Mouse (Mus musculus): Measurements from ENCODE around the gene Clip1. TPM values are rescaled to one million over a fixed set of nuclear protein-coding genes. Genes with fewer than 3 reads are reported as not detected.

The Clip1 gene
- polyA plus RNA-seq, 1 experiment from 2014 or later: 35.7 TPM

DNA sequence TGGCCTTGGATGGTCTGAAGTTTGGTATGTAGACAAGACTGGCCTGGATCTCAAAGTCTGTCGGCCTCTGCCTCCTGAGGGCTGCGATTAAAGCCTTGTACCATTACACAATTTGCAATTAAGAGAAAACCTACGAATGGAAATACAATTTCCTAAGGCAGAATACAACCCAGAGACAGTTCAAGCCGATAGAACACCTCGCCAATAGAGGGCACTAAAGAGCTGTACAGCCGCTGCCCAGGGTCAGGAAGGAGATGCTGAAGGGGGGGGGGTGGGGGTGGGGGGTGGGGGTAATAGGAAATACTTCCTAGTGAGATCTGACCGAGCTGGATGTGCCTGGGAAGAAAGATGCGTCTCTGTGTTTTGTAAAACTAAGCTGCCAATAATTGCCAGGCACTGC is 57.8 kb downstream of the Clip1 start:
- ATAC-seq (ENCODE audit: low read depth): peak; percentile 85
- no peak overlapping the region for H3K27ac ChIP-seq (ENCODE audit: low read length)
- H3K4me3 ChIP-seq (ENCODE audit: low read length): no peak overlapping the region
- no peak overlapping the region for H3K9ac ChIP-seq (ENCODE audit: low read length)
- 17% methylated on average over 8 of the region's 8 CpGs for WGBS
- H3K4me2 ChIP-seq (ENCODE audit: low read depth, low read length): no peak overlapping the region
- peaks cover 11% of the 10 kb centered on the region for H3K36me3 ChIP-seq (ENCODE audit: control insufficient read depth, insufficient read depth, low read length)
- no peaks in the 10 kb centered on the region for H3K9me3 ChIP-seq (ENCODE audit: control insufficient read depth, low read length)
- no peaks in the 10 kb centered on the region for H3K27me3 ChIP-seq (ENCODE audit: control insufficient read depth, insufficient read depth, low read depth, low read length)
- H3K4me1 ChIP-seq (replicated peaks; ENCODE audit: control insufficient read depth, insufficient read depth, low read length): no peaks in the 10 kb centered on the region

DNA sequence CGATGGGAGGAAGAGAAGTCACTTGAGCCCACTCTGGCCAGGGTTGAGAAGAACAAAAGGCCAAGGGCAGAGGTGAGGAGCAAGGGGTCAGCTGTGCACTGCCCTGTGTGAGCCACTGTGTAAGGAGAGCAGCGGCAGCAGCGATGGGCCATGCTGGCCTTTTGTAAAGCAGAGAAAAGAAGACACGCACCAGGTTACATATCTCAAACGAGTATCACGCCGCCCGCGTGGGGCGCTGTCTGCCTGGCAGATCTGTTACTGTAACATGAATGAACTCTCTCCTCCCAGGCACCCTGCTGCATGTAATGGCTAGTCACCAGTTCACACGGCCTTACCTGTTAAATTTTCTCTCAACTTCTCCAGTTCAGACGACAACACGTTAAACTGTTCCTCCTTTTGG is 62.0 kb downstream of the Clip1 start:
- no peaks in the 10 kb centered on the region for H3K27me3 ChIP-seq (ENCODE audit: control insufficient read depth, insufficient read depth, low read depth, low read length)
- H3K9ac ChIP-seq (ENCODE audit: low read length): no peak overlapping the region
- no peak overlapping the region for H3K4me2 ChIP-seq (ENCODE audit: low read depth, low read length)
- whole genome bisulfite sequencing: 82% methylated on average over 13 of the region's 13 CpGs
- no peak for ATAC-seq (ENCODE audit: low read depth)
- no peaks in the 10 kb centered on the region for H3K4me1 ChIP-seq (replicated peaks; ENCODE audit: control insufficient read depth, insufficient read depth, low read length)
- no peaks in the 10 kb centered on the region for H3K9me3 ChIP-seq (ENCODE audit: control insufficient read depth, low read length)
- H3K36me3 ChIP-seq (ENCODE audit: control insufficient read depth, insufficient read depth, low read length): peaks cover 14% of the 10 kb centered on the region
- H3K27ac ChIP-seq (ENCODE audit: low read length): no peak overlapping the region
- H3K4me3 ChIP-seq (ENCODE audit: low read length): no peak overlapping the region

DNA sequence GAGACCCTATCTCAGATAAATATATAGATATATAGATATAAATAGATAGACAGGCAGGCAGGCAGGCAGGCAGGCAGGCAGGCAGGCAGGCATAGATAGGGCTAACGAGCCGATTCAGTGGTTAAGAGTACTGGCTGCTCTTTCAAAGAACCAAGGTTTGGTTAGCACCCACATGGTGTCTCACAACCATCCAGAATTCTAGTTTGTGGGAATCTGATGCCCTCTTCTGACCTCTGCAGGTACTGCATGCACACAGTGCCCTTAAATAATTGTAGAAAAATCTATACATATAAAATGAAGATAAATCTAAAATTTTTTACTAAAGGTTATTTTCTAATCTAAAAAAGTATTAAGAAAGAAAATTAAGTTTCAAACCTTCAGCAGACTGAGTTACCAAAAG is 65.9 kb downstream of the Clip1 start:
- WGBS: 78% methylated on average over 2 of the region's 2 CpGs
- Histone ChIP-seq H3K4me2 (ENCODE audit: low read depth, low read length) (no peak overlapping the region), H3K36me3 (ENCODE audit: control insufficient read depth, insufficient read depth, low read length) (peaks cover 26% of the 10 kb centered on the region)

DNA sequence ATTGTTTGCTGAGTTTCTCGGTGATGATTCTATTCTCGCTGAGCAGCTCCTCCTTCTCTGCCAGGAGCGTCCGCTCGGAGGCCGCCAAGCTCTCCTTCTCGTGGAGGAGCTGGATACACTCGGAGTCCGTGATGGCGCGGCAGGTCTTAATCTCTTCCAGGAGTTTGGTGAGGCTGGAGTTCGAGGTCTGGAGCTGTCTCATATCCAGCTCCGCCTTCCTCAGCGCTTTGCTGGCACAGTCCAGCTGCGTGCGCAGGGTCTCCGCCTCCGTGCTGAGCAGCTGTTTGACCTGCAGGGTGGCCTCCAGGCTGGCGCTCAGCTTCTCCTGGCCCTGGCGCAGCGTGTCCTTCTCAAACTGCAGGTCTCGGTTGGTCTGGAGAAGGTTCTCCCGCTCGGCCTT is 70.2 kb downstream of the Clip1 start:
- WGBS: 85% methylated on average over 24 of the region's 24 CpGs
- H3K27ac ChIP-seq (ENCODE audit: low read length): no peak overlapping the region
- H3K9ac ChIP-seq (ENCODE audit: low read length): no peak overlapping the region
- H3K36me3 ChIP-seq (ENCODE audit: control insufficient read depth, insufficient read depth, low read length): peaks cover 23% of the 10 kb centered on the region
- no peak overlapping the region for H3K4me2 ChIP-seq (ENCODE audit: low read depth, low read length)
- no peak overlapping the region for H3K4me3 ChIP-seq (ENCODE audit: low read length)
- H3K27me3 ChIP-seq (ENCODE audit: control insufficient read depth, insufficient read depth, low read depth, low read length): no peaks in the 10 kb centered on the region
- no peak for ATAC-seq (ENCODE audit: low read depth)
- no peaks in the 10 kb centered on the region for H3K9me3 ChIP-seq (ENCODE audit: control insufficient read depth, low read length)
- no peaks in the 10 kb centered on the region for H3K4me1 ChIP-seq (replicated peaks; ENCODE audit: control insufficient read depth, insufficient read depth, low read length)

More for the DNA sequence above, 65.9 kb downstream of the Clip1 start:
- Histone ChIP-seq H3K27me3 (ENCODE audit: control insufficient read depth, insufficient read depth, low read depth, low read length) (no peaks in the 10 kb centered on the region), H3K4me3 (ENCODE audit: low read length) (no peak overlapping the region), H3K4me1 (replicated peaks; ENCODE audit: control insufficient read depth, insufficient read depth, low read length) (no peaks in the 10 kb centered on the region), H3K9ac (ENCODE audit: low read length) (no peak overlapping the region), H3K27ac (ENCODE audit: low read length) (no peak overlapping the region), H3K9me3 (ENCODE audit: control insufficient read depth, low read length) (no peaks in the 10 kb centered on the region)
- no peak for ATAC-seq (ENCODE audit: low read depth)

DNA sequence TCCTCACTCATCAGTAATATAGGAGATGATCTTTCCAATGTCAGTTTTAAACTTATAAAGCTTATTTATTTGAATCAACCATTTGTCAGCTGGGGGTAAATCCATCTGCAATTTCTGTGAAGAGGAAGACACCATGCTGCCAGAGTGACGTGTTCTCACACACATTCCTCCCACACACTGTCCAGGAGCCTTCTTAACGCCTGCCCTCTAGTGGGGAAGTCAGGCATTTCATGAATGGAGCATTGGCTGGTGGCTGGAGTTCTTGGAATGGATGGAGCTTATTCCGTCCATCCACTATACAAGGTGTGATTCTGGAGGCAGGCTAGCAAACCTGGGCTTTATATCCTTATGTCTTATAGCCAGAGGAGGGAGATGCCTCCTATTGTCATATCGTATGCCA is 74.6 kb downstream of the Clip1 start:
- Histone ChIP-seq H3K36me3 (ENCODE audit: control insufficient read depth, insufficient read depth, low read length) (peaks cover 25% of the 10 kb centered on the region), H3K9ac (ENCODE audit: low read length) (no peak overlapping the region), H3K27ac (ENCODE audit: low read length) (no peak overlapping the region), H3K4me1 (replicated peaks; ENCODE audit: control insufficient read depth, insufficient read depth, low read length) (no peaks in the 10 kb centered on the region), H3K9me3 (ENCODE audit: control insufficient read depth, low read length) (no peaks in the 10 kb centered on the region), H3K4me3 (ENCODE audit: low read length) (no peak overlapping the region), H3K4me2 (ENCODE audit: low read depth, low read length) (no peak overlapping the region), H3K27me3 (ENCODE audit: control insufficient read depth, insufficient read depth, low read depth, low read length) (no peaks in the 10 kb centered on the region)
- peak; percentile 68; the same call in 1 of the 2 replicates for ATAC-seq (ENCODE audit: low read depth)
- 30% methylated on average over 4 of the region's 4 CpGs for whole genome bisulfite sequencing

DNA sequence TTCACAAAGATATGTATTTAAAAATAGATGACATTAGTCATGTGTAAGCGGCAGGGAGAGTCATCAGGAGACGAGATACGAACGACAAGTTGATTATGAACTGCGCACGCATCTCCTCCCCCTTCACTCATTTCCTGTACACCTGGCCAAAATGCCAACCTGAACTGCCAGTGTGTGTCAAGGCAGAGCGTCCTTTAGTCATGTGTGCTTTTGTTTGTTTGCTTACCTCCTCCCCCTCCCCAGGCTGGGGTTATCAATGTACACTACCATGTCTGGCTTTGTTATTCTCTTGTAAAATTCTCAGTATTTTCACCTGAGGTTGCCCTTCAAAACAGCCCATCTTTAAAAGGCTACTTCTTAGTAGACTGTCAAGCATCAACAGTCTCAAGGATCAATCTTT is 75.0 kb downstream of the Clip1 start:
- 92% methylated on average over 7 of the region's 7 CpGs for WGBS

DNA sequence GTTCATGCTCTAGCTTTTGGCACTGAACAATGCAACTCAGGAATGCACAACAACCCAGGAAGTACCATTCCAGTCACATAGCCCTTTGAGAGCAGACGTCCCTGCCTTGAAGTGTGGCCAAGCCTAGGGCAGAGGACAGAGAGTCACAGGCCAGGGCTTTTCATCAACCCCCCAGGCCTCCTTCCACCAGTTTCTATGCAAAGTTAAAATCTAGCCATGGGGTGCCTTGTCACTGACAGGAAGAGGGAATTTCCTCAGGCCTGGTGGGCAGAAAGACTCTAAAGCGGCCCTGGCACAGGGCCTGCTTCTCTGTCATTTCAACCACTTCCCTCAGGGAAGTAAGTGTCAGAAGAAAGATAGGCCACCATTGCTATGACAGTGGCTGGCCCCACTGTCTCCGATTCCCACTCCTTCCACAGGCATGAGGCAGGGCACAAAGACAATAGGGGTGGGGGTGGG is 77.2 kb downstream of the Clip1 start:
- Histone ChIP-seq H3K4me2 (ENCODE audit: low read depth, low read length) (no peak overlapping the region), H3K9me3 (ENCODE audit: control insufficient read depth, low read length) (no peaks in the 10 kb centered on the region), H3K4me3 (ENCODE audit: low read length) (no peak overlapping the region), H3K27me3 (ENCODE audit: control insufficient read depth, insufficient read depth, low read depth, low read length) (no peaks in the 10 kb centered on the region), H3K4me1 (replicated peaks; ENCODE audit: control insufficient read depth, insufficient read depth, low read length) (no peaks in the 10 kb centered on the region), H3K9ac (ENCODE audit: low read length) (no peak overlapping the region), H3K36me3 (ENCODE audit: control insufficient read depth, insufficient read depth, low read length) (peaks cover 12% of the 10 kb centered on the region), H3K27ac (ENCODE audit: low read length) (peak overlapping the region; percentile 63)
- 46% methylated on average over 3 of the region's 3 CpGs for WGBS
- ATAC-seq (ENCODE audit: low read depth): peak; percentile 77

More for the DNA sequence above, 75.0 kb downstream of the Clip1 start:
- H3K9ac ChIP-seq (ENCODE audit: low read length): no peak overlapping the region
- no peaks in the 10 kb centered on the region for H3K9me3 ChIP-seq (ENCODE audit: control insufficient read depth, low read length)
- H3K36me3 ChIP-seq (ENCODE audit: control insufficient read depth, insufficient read depth, low read length): peaks cover 21% of the 10 kb centered on the region
- H3K27ac ChIP-seq (ENCODE audit: low read length): no peak overlapping the region
- H3K4me2 ChIP-seq (ENCODE audit: low read depth, low read length): no peak overlapping the region
- no peak for ATAC-seq (ENCODE audit: low read depth)
- H3K4me3 ChIP-seq (ENCODE audit: low read length): no peak overlapping the region
- H3K27me3 ChIP-seq (ENCODE audit: control insufficient read depth, insufficient read depth, low read depth, low read length): no peaks in the 10 kb centered on the region
- H3K4me1 ChIP-seq (replicated peaks; ENCODE audit: control insufficient read depth, insufficient read depth, low read length): no peaks in the 10 kb centered on the region

DNA sequence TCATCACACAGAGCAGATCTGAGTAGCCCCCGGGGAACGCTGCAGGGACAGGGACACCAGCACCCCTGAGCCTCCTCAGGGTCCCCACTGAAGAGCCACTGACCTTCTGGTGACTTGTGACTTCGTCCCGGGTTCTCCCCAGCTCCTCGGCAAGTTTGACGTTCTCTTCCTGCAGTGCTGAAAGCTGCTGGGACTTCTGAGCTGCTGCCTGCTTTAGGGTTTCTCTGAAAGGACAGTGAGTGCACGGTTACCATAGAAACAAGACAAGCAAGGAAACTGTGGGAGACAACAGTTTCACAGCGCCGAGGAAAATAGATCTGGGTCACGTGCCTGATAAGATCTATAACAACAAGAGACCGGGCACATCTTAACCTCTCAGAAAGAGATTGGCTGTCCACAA is 80.9 kb downstream of the Clip1 start:
- Histone ChIP-seq H3K9ac (ENCODE audit: low read length) (no peak overlapping the region), H3K27me3 (ENCODE audit: control insufficient read depth, insufficient read depth, low read depth, low read length) (no peaks in the 10 kb centered on the region), H3K4me3 (ENCODE audit: low read length) (no peak overlapping the region), H3K4me1 (replicated peaks; ENCODE audit: control insufficient read depth, insufficient read depth, low read length) (no peaks in the 10 kb centered on the region), H3K36me3 (ENCODE audit: control insufficient read depth, insufficient read depth, low read length) (peaks cover 8% of the 10 kb centered on the region), H3K9me3 (ENCODE audit: control insufficient read depth, low read length) (no peaks in the 10 kb centered on the region), H3K4me2 (ENCODE audit: low read depth, low read length) (no peak overlapping the region), H3K27ac (ENCODE audit: low read length) (no peak overlapping the region)
- WGBS: 44% methylated on average over 11 of the region's 11 CpGs
- no peak for ATAC-seq (ENCODE audit: low read depth)

DNA sequence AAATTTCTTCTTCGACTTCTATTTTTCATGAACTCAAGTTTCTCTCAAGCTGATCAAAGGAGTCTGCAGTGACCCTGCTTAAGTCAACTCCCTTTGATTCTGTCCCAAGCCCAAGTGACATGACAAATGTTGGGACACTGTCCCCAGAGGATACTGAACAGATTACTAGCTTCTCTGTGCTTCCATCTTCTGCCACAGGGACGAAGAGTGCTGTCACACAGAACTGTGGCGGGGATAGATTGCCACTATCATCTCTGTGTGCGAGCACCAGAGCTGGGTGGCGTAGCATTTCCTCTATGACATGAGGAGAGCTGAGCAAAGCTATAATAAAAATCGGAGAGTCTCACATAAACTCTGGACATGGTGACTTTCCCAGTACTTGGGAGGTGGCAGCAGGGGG is 82.2 kb downstream of the Clip1 start:
- Histone ChIP-seq H3K9me3 (ENCODE audit: control insufficient read depth, low read length) (no peaks in the 10 kb centered on the region), H3K4me2 (ENCODE audit: low read depth, low read length) (no peak overlapping the region)
- peak; percentile 20; the same call in 1 of the 2 replicates for ATAC-seq (ENCODE audit: low read depth)

DNA sequence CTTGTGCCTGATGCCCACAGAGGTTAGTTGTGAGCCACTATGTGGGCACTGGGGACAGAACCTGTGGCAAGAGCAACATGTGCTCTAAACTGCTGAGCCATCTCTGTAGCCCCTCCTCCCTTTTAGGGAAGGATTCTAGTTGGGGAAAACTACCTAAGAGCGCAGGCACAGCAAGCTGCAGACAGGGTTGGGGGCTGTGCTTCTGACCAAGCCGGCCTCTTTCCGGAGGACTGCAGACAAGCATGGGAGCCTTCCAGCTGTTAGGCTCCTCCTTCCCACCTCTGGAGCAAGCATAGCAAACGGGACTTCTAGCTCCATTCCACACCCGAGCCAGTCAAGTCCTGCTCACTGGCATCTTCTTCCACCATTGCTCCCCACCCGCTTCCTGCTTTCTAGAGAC is 85.1 kb downstream of the Clip1 start:
- Histone ChIP-seq H3K9me3 (ENCODE audit: control insufficient read depth, low read length) (no peaks in the 10 kb centered on the region), H3K27me3 (ENCODE audit: control insufficient read depth, insufficient read depth, low read depth, low read length) (no peaks in the 10 kb centered on the region), H3K4me3 (ENCODE audit: low read length) (no peak overlapping the region), H3K9ac (ENCODE audit: low read length) (no peak overlapping the region), H3K27ac (ENCODE audit: low read length) (peak overlapping the region; percentile 26; the same call in 1 of the 2 replicates), H3K36me3 (ENCODE audit: control insufficient read depth, insufficient read depth, low read length) (peaks cover 5% of the 10 kb centered on the region; the same call in 1 of the 2 replicates), H3K4me1 (replicated peaks; ENCODE audit: control insufficient read depth, insufficient read depth, low read length) (no peaks in the 10 kb centered on the region), H3K4me2 (ENCODE audit: low read depth, low read length) (no peak overlapping the region)
- 49% methylated on average over 6 of the region's 6 CpGs for WGBS
- peak; percentile 38; the same call in 1 of the 2 replicates for ATAC-seq (ENCODE audit: low read depth)

More for the DNA sequence above, 82.2 kb downstream of the Clip1 start:
- Histone ChIP-seq H3K36me3 (ENCODE audit: control insufficient read depth, insufficient read depth, low read length) (peaks cover 4% of the 10 kb centered on the region; the same call in 1 of the 2 replicates), H3K27me3 (ENCODE audit: control insufficient read depth, insufficient read depth, low read depth, low read length) (no peaks in the 10 kb centered on the region), H3K9ac (ENCODE audit: low read length) (no peak overlapping the region), H3K4me3 (ENCODE audit: low read length) (no peak overlapping the region), H3K27ac (ENCODE audit: low read length) (0 out of 2 replicates have a peak overlapping the region, but pooled peaks have one; percentile 0), H3K4me1 (replicated peaks; ENCODE audit: control insufficient read depth, insufficient read depth, low read length) (no peaks in the 10 kb centered on the region)
- WGBS: 79% methylated on average over 6 of the region's 6 CpGs
